Mouse (Mus musculus): ENCODE measurements around the gene Crebl2. TPM values are rescaled to one million over a fixed set of nuclear protein-coding genes. Genes with fewer than 3 reads are reported as not detected.

Gene Crebl2
- total and polyA plus RNA-seq, 3 experiments: 1.4 to 2.2 (median 1.5) TPM

DNA sequence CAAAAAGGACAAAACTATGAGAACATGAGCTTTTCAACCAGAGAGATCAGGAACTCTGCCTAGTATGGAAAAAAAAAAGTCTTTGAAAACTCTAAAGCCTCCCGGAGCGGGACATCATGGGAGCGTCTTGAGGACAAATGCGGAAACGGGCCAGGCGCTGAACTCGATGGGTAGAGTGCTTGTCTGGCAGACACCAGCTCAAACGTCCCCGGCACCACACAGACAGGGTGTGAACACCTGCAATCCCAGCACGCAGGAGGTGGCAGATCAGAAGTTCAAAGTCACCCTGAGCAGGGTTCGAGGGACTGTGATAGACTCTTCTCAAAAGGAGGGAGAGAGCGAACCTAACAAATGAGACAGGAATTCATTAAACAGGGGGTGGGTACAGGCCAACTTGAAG, 31.4 kb downstream of the Crebl2 start:
- in situ Hi-C loops (cut with MboI; ENCODE audit: low pct_ligation_motif_present, low pct_unique_long_range_greater_than_20kb, low sequenced_read_pairs) (loop anchor here (10.0 to 25.0 kb wide), 2 partner anchors 217 to 424 kb away; no protein-coding TSS in a partner anchor), dilution Hi-C loops (cut with MboI; ENCODE audit: extremely low pct_ligation_motif_present, extremely low pct_unique_long_range_greater_than_20kb, low sequenced_read_pairs) (no loop called here)
- no peak overlapping the region for H3K4me2 ChIP-seq (ENCODE audit: insufficient read depth, low read depth, poor library complexity, severe bottlenecking)
- TF ChIP-seq ZC3H11A (IDR thresholded peaks at IDR 0.05; ENCODE audit: low read depth, low read length) (no peak), POLR2AphosphoS2 (IDR thresholded peaks at IDR 0.05; ENCODE audit: low read depth, low read length) (no peak), USF1 (IDR thresholded peaks at IDR 0.05; ENCODE audit: low read depth, low read length) (no peak), USF2 (conservative IDR thresholded peaks at IDR 0.05; ENCODE audit: low read depth, low read length) (no peak), NRF1 (IDR thresholded peaks at IDR 0.05; ENCODE audit: low read depth, low read length) (no peak), RCOR1 (conservative IDR thresholded peaks at IDR 0.05; ENCODE audit: low read depth, low read length) (no peak), ELF1 (IDR thresholded peaks at IDR 0.05; ENCODE audit: low read depth, low read length) (no peak), ZMIZ1 (IDR thresholded peaks at IDR 0.05; ENCODE audit: low read depth, low read length) (no peak), KAT2A (IDR thresholded peaks at IDR 0.05; ENCODE audit: insufficient replicate concordance, low read length) (no peak), RAD21 (IDR thresholded peaks at IDR 0.05; ENCODE audit: low read depth, low read length) (no peak), NELFE (IDR thresholded peaks at IDR 0.05; ENCODE audit: low read depth, low read length) (no peak), ZKSCAN1 (IDR thresholded peaks at IDR 0.05; ENCODE audit: borderline replicate concordance, low read depth, low read length) (no peak)
- no peak for DNase-seq (ENCODE audit: extremely low read depth)
- no peak overlapping the region for H3K27ac ChIP-seq (ENCODE audit: insufficient read depth, low read depth)
- peaks cover 2 to 15% of the 10 kb centered on the region in 2 experiments; a peak in 3 of 4 replicates for H3K4me1 ChIP-seq (ENCODE audit: control insufficient read depth in 1 of 2, insufficient read depth in 2 of 2)
- no peak overlapping the region for H3K4me3 ChIP-seq (replicated peaks in 1 of 3; ENCODE audit: low read depth in 2 of 3, low read length in 2 of 3, poor library complexity in 1 of 3)
- no peaks in the 10 kb centered on the region for H3K27me3 ChIP-seq (replicated peaks)
- H3K36me3 ChIP-seq (replicated peaks in 1 of 2; ENCODE audit: control insufficient read depth in 1 of 2, insufficient read depth in 1 of 2, low read length in 1 of 2): peaks cover 4 to 5% of the 10 kb centered on the region in 2 experiments
- H3K9me3 ChIP-seq (replicated peaks; ENCODE audit: low read length): no peaks in the 10 kb centered on the region
- H3K79me2 ChIP-seq (replicated peaks; ENCODE audit: control insufficient read depth, extremely low read depth, insufficient read depth, poor library complexity, severe bottlenecking): no peaks in the 10 kb centered on the region
- no peak overlapping the region for H3K9ac ChIP-seq (ENCODE audit: insufficient read depth, low read depth)

DNA sequence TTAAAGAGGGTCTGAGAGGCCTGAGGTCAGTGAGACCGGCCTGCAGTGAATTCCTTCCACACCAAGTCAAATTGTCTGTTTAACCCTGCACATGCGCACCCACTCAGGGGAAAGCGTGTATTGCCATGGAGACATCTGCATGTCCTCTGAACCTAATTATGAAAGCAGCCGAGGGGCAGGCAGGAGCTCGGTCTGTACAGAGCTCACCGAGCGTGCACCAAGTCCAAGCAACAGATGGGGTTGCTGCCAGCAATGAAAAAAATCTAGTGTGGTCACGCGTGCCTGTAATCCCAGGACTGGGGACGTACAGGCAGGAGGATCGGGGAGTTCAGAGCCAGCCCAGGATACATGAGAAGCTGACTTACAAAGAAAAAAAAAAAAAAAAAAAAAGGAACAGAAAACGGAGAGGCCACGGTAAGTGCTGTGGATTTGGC, 32.7 kb downstream of the Crebl2 start:
- peaks cover 2 to 11% of the 10 kb centered on the region in 2 experiments; a peak in 2 of 4 replicates for H3K4me1 ChIP-seq (ENCODE audit: control insufficient read depth in 1 of 2, insufficient read depth in 2 of 2)
- dilution Hi-C loops (cut with MboI; ENCODE audit: extremely low pct_ligation_motif_present, extremely low pct_unique_long_range_greater_than_20kb, low sequenced_read_pairs): no loop called here
- no peaks in the 10 kb centered on the region for H3K79me2 ChIP-seq (replicated peaks; ENCODE audit: control insufficient read depth, extremely low read depth, insufficient read depth, poor library complexity, severe bottlenecking)
- TF ChIP-seq NRF1 (IDR thresholded peaks at IDR 0.05; ENCODE audit: low read depth, low read length): peak; percentile 91
- no peak for TF ChIP-seq CHD1 (IDR thresholded peaks at IDR 0.05; ENCODE audit: low read depth, low read length)
- peak; percentile 95 for TF ChIP-seq ZNF384 (IDR thresholded peaks at IDR 0.05; ENCODE audit: low read depth, low read length)
- no peak for TF ChIP-seq CHD2 (IDR thresholded peaks at IDR 0.05; ENCODE audit: low read length)
- TF ChIP-seq BHLHE40 (IDR thresholded peaks at IDR 0.05; ENCODE audit: low read depth, low read length): peak; percentile 62; the same call in 1 of the 2 replicates
- TF ChIP-seq IRF4 (IDR thresholded peaks at IDR 0.05; ENCODE audit: low read depth, low read length): peak; percentile 41; the same call in 1 of the 2 replicates
- no peak; the same call in 1 of the 2 replicates for TF ChIP-seq ETS1 (conservative IDR thresholded peaks at IDR 0.05; ENCODE audit: low read depth, low read length)
- TF ChIP-seq EP300 (IDR thresholded peaks at IDR 0.05; ENCODE audit: low read length): peak; percentile 71
- peak; percentile 58; the same call in 1 of the 2 replicates for TF ChIP-seq MYC (IDR thresholded peaks at IDR 0.05; ENCODE audit: low read depth, low read length)
- TF ChIP-seq RCOR1 (conservative IDR thresholded peaks at IDR 0.05; ENCODE audit: low read depth, low read length): 0 out of 2 replicates have a peak, but pooled peaks have one; percentile 23
- TF ChIP-seq MAX (IDR thresholded peaks at IDR 0.05; ENCODE audit: low read length): 0 out of 2 replicates have a peak, but pooled peaks have one; percentile 19
- H3K9ac ChIP-seq (ENCODE audit: insufficient read depth, low read depth): no peak overlapping the region
- H3K27me3 ChIP-seq (replicated peaks): no peaks in the 10 kb centered on the region
- in situ Hi-C loops (cut with MboI; ENCODE audit: low pct_ligation_motif_present, low pct_unique_long_range_greater_than_20kb, low sequenced_read_pairs): loop anchor here (10.0 to 25.0 kb wide), 2 partner anchors 218 to 425 kb away; no protein-coding TSS in a partner anchor
- peaks cover 0 to 1% of the 10 kb centered on the region in 2 experiments for H3K36me3 ChIP-seq (replicated peaks in 1 of 2; ENCODE audit: control insufficient read depth in 1 of 2, insufficient read depth in 1 of 2, low read length in 1 of 2)
- H3K27ac ChIP-seq (ENCODE audit: insufficient read depth, low read depth): no peak overlapping the region
- peak overlapping the region; percentile 36 to 40 (median 39) for H3K4me3 ChIP-seq (replicated peaks in 1 of 3; ENCODE audit: low read depth in 2 of 3, low read length in 2 of 3, poor library complexity in 1 of 3)
- no peaks in the 10 kb centered on the region for H3K9me3 ChIP-seq (replicated peaks; ENCODE audit: low read length)
- peak overlapping the region; percentile 85 for H3K4me2 ChIP-seq (ENCODE audit: insufficient read depth, low read depth, poor library complexity, severe bottlenecking)
- peak; percentile 60 for DNase-seq (ENCODE audit: extremely low read depth)

All from CH12.LX (cell line).